Mouse (Mus musculus): ENCODE measurements around the gene Camk1d.

Gene Camk1d

DNA sequence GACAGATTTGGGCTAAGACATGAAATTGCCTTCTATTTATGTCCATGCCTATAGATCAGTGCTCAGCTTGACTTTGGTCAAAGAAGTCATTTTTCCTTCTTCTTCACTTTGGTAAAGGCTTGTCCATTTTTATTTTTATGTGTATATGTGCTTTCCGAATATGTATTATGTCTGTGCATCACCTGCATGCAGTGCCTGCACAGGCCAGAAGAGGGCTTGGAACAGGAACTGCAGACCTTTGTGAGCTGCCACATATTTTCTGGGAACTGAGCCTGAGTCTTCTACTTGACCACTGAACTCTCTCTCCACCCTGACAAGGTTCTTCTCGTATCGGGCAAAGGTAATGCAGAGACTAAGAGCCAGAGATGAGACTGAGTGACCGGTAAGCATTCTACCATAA, 236.1 kb downstream of the Camk1d start:
- no peak for DNase-seq (ENCODE audit: low read depth, low spot score)

DNA sequence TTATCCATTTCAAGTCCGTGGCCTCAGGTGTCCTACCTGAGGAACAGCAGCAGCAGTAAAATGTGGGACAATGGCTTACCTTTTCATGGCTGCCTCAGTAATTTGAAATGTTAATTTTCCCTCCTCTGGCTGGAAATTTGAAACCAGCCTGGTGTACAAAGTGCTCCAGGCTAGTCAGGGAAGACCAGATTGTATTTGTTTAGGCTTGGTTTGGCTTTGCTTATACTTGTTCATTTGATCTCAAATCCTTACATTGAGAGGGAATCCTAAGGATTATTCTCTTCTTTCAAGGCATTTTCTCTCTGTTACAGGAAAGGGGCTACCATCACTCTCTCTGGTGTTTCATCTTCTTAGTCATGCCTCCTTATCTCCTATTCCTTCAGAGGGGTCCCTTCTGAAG, 236.8 kb downstream of the Camk1d start:
- DNase-seq (ENCODE audit: low read depth, low spot score): no peak

DNA sequence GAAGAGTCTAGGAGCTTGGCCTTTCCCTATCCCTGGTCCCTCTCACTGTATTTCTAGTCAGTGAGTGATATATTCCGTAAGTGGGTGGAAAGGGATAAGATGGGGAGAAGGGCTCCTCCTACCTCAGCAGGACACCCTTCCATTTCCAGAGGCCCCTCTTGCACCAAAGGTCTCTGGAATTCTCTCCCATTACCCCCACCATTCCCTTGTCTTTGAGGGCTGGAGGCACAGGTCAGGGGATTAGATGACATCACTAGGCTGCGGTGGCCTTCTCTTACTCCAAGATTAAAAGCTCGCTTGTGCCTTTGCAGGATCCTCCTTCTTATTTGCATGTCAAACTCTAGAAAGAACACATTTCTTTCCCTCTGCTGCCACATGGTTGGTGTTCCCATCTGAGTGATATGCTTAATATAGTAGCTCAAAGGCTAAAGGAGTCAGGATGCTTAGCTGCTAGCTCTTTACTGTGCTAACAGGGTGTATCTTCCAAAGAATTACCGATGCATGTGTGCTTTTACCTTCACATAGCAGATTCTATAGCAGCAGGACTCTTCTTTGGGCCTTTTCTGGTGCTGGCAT, 244.9 kb downstream of the Camk1d start:
- no peak for DNase-seq (ENCODE audit: low read depth, low spot score)

DNA sequence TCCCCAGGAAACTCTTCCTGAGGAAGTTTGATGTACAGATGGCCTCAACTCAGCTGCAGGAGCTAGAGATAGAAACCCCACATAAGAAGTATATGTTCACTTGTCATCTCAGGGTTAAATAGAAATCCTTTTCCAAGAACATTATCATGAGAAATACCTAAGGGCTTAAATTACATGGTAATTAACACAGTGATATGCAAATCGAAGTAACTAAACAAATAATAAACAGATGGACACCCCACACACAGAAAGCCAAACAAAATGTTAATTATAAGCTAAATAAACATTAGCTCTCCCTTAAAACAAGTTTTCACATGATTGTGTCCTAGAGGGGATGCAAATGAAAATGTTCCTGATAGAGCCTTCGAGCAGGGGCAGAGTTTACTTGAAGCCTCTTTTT, 246.8 kb downstream of the Camk1d start:
- no peak for DNase-seq (ENCODE audit: low read depth, low spot score)

DNA sequence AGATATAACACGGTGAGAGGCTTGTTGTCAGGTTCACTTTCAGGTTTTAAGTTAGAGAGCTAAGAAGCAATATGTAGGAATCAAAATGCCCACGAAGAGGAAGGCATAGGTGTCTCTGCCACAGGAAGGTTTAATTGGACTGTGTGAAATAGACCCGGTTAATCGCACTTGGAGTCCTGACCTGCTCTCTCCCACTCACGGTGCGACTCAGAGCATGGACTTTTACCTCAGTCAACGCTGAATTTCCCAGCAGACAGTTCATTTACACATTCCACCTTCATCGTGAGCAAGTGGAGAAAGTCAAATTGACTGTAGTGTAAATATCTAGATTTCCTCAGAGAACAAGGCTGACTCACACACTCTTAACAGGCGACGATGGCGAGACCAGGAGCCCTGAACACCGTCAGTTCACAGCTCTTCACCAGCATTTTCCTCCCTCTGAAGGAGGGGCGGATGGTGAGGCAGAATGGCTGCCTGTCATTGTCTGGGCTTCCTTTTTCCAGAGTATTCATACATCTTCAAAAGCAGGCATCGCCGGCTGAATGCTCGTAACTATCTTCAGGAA, 255.6 kb downstream of the Camk1d start:
- no peak for DNase-seq (ENCODE audit: low read depth, low spot score)

DNA sequence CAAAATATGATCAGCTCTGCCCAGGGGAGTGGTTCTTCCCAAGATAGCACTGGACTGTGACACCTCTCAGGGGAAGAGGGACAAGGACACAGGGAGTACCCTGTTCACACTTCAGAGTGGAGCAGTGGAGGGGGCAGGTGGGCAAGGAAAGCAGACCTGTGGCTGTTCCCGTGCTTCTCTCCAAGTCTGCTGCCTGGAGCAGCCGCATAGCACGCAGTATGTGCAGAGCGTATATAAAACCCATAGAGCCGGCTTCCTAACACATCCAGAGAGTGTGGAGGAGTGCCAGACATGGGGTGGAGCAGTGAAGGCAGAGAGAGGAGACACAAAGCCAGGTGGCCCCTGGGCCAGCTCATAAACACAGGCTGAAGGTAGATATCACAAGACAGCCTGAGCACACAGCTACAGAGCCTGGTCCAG, 256.2 kb downstream of the Camk1d start:
- DNase-seq (ENCODE audit: low read depth, low spot score): no peak

DNA sequence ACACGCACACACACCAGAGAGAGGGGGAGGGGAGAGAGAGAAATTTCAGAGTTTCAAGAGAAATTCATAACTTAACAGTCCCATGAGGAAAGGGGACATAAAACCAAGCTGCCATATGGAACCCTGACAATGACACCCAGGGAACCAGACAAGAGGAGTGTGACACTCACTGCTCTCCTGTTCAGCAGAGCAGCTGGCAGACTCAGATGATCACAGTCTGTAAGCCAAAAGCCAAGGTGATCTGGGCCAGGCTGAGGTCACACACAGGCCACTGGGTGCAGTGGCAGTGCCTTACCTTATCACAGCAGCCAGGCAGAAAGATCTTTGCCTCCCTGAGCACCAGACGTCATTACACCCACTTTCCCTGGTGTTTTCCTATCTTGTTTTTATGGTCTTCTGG, 258.2 kb downstream of the Camk1d start:
- DNase-seq (ENCODE audit: low read depth, low spot score): no peak

DNA sequence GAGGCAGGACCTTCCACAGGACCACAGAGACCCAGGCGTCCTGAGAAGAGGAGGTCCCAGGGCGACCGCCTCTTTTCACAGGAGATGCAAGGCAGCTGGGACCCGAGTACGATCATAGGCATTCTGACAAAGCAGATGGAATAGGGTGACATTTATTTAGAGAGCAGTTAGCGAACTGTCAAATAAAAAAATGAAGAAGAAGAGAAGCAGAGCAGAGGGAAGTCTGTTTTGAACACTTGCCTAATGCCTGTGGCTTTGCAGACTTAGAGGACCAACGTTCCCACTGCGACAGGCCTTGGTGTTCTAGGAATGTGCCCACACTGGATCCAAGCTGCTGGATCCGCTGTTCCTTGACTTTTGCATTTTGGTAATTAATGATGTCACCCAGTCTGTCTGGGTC, 259.5 kb downstream of the Camk1d start:
- no peak for DNase-seq (ENCODE audit: low read depth, low spot score)

DNA sequence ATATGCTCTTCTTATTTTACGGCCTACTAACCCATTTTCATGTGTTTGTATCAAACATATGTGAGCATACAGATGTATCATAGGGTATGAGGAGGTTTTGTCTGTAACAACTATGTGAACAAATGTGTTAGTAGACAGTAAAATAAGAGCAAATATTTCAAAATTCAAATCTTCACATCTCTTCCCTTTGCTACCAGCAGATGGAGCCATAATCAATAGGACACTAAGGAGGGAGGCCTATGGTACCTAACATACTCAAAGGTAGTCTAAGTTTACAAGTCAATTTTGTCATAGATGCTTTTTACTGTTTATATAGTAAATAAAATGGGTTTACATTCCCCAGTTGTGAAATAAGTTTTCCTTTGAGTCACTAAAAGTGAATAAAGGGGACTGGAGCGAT, 262.7 kb downstream of the Camk1d start:
- DNase-seq (ENCODE audit: low read depth, low spot score): peak; percentile 9

DNA sequence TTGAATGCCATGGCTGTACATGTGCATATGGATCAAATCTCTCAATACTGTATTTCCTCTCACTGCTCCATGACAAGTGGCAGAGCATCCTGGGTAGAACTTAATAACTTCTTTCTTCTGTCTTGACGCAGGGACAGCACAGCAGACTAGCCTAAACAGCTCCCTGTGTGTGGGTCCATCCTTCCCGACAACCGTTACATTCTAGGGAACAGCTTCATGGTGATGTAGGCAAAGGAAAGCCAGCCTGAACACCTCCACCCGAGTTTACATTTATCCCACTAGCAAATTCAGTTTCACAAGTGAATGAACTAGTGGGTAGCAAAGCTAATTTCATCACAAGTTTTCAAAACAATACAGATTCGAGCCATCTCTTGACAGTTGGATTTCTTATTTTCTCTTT, 269.0 kb downstream of the Camk1d start:
- DNase-seq (ENCODE audit: low read depth, low spot score): no peak

DNA sequence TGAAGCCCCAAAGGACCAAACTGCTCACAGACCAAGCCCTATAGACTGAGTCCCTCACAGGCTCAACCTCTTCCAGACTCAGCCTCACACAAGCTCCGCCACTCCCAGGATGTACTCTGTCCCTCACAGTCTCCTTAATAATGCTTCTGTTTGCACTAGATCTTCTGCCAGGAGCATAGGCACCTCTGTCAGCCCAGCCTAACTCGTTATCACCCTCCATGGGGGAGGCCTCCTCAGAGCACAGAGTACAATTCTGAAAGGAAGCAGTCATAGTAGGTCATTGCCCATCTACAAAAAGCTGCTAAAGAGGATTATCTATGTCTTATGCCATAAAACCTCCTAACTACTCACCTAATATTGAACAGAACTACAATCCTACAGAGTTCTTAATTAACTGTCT, 276.6 kb downstream of the Camk1d start:
- no peak for DNase-seq (ENCODE audit: low read depth, low spot score)

DNA sequence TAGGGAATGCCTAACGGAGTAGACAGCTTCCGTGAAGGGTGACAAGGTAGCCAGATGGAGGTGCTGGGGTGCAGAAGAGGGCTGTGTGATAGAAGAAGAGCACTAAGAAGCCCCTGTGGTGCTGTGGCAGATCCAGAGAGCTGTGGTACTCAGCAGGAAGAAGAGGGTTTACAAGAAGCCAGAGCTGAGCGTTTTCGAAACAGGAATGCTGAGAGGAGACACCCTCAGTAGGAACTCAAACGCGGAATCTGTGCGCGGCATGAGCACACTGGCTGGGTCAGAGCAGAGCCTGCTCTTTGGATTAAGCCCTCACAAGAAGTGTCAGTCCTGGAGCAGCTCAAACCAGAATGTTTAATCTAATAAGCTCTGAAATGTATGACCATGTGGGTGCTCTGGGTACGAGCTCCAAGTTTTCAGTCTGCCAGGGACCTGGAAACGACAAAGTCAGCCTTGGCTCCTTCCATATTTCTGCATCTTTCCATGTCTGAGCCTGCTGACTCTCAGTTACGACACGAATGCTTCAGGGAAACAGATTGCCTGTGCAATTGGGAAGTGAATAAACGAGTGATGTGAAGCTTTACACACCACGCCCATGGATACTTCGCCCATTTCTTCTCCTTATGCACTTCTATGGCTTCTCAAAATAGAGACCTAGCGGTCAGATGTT, 278.6 kb downstream of the Camk1d start:
- no peak for DNase-seq (ENCODE audit: low read depth, low spot score)

DNA sequence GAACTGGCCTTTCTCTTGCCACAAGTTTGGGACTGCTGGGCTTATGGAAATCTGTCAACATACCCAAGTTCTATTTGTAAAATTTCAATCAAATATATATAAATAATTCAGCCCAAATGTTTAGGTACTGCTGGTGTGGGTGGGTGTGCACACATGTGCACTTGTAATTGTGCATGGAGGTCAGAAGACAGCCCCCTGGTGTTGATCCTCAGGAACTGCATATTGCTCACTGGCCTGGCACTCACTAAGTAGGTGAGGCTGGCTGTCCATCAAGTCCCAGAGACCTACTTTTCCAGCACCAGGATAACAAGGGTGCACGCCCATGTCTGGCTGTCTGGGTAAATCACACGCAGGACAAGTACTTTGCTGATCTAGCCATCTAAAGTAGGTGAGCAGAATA, 283.0 kb downstream of the Camk1d start:
- DNase-seq (ENCODE audit: low read depth, low spot score): peak; percentile 9

DNA sequence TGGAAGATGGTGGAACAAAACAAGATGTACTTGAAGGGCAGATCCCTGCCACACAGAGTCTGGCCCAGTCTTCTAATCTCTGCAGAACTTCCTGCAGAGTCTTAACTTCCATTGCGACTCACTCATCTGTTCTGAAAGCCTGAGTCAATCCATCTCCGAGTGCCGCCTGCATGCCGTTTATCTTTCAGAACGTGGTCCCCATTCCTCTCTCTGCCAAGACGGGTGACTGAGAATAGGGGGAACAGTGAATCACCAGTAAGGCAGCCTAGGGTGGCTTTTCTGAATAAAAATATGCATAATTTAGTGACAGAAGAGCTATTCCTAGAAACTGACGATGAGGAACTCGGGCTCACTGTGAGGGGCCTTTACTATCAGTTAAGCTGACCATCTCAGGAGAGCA, 284.4 kb downstream of the Camk1d start:
- no peak for DNase-seq (ENCODE audit: low read depth, low spot score)

DNA sequence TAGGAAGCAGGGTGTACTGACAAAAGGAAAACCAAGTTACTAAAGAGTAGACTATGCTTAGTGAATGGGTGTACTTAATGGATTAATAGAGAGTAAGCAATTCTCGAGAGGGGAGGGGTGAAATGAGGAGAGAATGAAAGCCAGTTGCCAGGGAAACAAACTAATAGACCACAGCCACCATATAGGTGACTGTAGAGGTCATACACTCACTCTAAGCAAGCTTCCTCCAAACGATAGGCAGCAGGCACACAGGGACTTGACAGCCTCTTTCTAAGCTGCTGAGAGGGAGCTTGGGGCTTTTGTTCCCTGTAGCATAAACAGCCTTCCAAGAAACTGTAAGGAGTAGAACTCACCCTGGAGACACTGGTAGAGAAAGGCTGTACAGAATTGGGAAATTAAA, 288.2 kb downstream of the Camk1d start:
- DNase-seq (ENCODE audit: low read depth, low spot score): no peak

DNA sequence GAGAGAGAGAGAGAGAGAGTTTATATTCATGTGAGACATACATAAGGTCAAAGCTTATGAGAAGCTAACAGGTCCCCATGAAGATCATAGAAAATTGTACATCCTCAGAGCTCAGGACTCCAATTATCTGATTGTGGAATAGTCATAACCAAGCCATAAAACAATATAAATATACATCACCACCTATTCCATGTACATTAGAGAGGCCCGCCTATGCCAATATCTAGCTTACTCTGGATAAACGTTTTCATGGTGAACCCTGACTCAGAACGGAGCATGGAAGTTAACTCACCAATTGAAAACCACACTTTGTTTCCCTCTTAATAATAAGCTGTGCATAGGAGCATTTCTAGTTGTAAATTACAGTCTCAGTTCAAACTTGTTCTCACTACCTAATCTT, 288.7 kb downstream of the Camk1d start:
- DNase-seq (ENCODE audit: low read depth, low spot score): no peak

DNA sequence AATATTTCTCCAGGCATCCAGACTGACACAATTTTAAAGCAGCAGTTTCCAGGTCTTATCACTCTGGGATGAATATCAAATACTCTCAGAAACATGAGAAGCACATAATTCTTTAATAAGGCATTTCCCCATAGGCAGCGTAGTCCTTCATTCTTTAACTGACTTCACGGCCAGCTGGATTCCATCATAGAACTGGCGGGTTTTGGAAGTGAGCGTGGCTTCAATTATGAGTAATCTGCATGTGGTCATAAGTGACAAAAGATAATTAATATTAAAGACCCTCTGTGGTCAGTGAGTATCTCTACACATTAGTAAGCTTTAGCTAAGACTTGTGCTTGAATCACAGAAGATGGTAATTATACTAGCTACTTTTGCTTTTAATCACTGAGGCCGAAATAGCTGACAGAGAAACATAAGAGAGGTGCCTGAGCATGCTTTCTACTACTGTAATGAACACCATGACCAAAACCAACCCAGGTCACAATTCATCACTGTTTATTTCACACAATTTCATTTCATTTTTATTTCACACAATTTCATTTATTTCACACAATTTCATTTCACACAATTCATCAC, 293.6 kb downstream of the Camk1d start:
- DNase-seq (ENCODE audit: low read depth, low spot score): no peak

DNA sequence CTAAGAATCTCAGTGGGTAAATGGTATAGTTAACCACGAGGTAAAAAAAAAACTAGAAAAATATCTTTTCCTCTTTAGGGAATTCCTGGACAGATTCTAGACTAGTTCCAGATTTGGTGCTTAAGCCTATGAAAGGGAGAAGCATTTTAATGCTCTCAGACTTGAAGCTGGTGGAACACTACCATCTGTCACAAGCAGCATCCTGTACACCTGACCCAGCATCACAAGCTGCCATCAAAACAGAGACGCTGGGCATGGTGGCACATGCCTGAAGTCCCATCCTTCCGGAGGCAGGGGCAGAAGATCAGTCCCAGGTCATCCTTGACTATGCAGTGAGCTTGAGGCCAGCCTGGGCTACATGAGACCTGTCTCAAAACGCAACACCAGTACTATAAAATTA, 295.5 kb downstream of the Camk1d start:
- DNase-seq (ENCODE audit: low read depth, low spot score): no peak

DNA sequence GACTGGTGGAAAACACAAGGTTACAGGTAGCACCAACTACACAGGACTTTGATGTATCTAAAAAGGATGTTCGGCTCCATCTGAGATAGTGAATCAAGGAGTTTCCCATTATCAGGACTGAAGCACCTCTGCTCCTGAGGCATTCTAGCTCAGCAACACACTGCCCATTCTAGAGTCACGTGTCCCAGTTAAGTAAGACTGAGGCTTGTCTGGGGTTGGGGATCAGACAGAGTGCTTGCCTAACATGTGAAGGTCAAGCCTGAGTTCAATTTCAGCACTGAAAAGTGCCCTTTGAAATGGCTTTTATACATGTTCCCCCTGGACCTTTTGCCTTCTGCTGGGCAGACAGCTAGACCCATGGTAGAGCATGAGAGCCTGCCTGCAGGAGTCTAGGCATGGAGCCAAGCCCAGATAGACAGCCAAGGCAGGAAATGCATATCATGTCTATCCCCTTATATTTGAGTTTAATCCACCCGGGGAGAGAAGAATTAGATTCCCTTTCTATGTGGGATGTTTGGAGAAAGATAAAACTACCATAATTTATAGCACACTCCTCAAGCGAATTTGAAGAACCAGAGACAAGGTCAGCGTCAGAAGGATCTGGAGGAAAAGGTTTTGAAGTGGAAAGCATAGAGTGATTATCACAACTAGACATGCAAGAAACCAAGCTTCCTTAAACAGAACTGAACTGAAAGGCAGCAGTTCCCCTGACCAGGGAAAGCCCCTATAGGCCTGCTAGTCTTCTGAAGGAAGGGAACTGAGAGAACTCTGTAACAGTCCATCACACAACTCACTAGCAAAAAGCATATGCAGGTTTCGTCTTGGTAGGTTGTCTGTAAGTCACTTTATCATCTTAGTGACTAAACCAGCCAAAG, 296.9 kb downstream of the Camk1d start:
- no peak for DNase-seq (ENCODE audit: low read depth, low spot score)

DNA sequence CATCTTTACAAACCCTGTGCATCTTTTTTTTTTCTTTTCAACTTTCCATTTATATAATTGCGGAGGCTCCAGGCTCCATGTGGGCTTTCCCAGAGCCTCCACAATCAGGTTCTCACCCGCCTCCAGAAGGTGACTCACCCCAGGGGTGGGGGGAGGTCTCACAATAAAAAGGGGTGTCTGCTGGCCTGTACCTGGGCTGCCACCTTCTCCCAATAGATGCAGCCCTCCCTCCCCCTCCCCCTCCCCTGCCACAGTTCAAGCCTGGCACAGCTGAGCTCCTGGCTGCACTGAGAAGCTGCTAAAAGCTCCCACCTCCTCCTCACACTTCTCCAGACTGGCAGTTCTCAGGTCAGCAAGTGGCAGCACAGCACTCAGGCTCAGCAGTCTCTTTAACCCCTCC, 302.5 kb downstream of the Camk1d start:
- no peak for DNase-seq (ENCODE audit: low read depth, low spot score)

DNA sequence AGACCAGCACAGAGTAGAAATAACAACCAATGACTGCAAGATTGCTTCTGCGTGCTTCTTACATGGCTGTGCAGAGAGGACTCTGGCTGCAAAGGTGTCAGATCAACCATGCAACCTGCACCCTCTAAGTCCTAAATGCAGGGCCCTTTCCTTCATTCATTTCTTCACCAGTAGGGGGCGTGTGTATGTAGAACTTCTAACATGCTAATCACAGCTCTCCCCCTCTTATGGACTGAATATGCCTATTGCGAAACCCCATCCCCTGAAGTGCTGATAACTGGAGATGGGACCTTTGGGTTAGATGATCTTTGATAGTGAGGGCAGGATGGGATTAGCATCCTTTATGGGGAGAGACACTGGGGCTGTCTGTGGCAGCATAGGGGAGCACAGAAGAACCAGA, 310.5 kb downstream of the Camk1d start:
- DNase-seq (ENCODE audit: low read depth, low spot score): peak; percentile 17

DNA sequence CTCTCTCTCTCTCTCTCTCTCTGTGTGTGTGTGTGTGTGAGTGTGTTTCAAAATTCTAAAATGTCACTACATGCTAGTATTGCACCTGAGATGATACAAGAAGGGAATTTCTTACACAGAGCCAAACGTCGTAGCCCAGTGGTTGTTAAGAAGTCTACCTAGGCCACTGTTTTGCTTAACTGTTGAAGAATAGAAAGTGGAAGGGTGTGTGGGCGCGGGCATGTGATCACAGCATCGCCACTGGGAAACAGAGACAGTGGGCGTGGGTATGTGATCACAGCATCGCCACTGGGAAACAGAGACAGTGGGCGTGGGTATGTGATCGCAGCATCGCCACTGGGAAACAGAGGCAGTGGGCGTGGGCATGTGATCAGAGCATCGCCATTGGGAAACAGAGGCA, 312.3 kb downstream of the Camk1d start:
- no peak for DNase-seq (ENCODE audit: low read depth, low spot score)

Data from embryo, embryonic 11.5 days (tissue).